Mouse (Mus musculus) activated CD4-positive, CD25-positive, alpha-beta regulatory T cell, adult 4 months (primary cell): Measurements from ENCODE around the gene 9930111J21Rik2. TPM values are rescaled to one million over a fixed set of nuclear protein-coding genes. Genes with fewer than 3 reads are reported as not detected.
"Not testable (repeated sequence)": the region's sequence is repeated elsewhere in the genome, so short reads cannot be mapped to it uniquely, and the experiment has no call there.

Source experiments
- ATAC-seq: one replicate; pipeline ENCODE4 v1.8.0; 2017
- polyA plus RNA-seq, 2 experiments: library from polyadenylated mRNA; unstranded; fragments of 100-300 nt; shearing (Covaris generic); gene quantifications; one replicate each; pipeline ENCODE4 v1.2.1; 2017

The 9930111J21Rik2 gene
- polyA plus RNA-seq, 2 experiments from 2014 or later = 114 to 149 TPM

DNA sequence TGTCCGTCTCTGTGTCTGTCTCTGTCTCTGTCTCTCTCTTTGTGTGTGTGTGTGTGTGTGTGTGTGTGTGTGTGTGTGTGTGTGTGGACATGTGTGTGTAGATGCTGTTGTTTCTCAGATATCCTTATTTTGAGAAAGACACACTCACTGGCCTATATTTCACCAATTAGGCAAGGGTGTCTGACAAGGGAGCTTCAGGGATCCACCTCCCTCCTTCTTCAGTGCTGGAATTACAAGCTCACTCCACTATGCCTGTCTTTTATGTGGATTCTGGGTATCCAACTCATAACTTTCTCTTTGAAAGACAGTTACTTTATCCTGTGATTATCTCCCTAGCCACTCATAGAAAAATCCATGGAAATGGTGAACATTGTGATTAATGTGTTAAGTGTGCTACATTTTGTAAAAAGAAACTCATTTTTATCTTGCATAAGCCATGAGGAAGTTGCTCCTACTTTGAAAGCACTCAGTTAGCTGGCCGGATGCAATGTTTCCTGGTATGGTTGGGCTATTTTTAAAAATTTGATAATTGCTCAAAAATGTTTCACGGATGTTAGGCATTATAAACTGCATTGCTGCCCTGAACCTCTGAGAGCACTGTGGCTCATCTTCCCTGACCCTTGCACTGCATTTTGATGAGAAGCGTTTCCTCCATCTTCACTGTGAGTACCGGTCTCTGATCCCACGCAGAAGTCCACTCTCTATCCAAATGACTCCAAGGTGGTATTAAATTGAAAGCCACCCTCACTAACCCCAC is 25.1 kb upstream of the 9930111J21Rik2 start, which contains the start of gene Ifi47:
Gene Ifi47 (plus strand): TSS at position 587 of the 757 bp plus-strand sequence.
- ATAC-seq = peak; percentile 46

DNA sequence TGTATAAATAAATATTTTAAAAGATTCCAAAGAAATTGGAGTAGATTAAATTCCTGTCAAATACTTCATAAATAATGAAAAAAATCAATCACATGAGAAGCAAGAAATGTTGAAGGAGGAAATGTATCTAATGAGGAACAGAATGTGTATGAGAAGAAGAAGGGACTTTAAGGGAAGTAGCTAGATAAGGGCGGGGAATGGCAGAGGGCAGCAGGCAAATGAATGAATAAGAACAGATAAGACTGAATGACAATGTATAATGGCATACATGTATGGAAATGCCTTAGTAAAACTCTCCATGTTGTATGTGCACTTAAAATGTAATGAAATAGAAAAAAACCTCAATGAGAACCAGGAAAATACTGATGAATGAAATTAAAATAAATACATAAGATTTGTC is 17.3 kb upstream of the 9930111J21Rik2 start:
- ATAC-seq = no peak

DNA sequence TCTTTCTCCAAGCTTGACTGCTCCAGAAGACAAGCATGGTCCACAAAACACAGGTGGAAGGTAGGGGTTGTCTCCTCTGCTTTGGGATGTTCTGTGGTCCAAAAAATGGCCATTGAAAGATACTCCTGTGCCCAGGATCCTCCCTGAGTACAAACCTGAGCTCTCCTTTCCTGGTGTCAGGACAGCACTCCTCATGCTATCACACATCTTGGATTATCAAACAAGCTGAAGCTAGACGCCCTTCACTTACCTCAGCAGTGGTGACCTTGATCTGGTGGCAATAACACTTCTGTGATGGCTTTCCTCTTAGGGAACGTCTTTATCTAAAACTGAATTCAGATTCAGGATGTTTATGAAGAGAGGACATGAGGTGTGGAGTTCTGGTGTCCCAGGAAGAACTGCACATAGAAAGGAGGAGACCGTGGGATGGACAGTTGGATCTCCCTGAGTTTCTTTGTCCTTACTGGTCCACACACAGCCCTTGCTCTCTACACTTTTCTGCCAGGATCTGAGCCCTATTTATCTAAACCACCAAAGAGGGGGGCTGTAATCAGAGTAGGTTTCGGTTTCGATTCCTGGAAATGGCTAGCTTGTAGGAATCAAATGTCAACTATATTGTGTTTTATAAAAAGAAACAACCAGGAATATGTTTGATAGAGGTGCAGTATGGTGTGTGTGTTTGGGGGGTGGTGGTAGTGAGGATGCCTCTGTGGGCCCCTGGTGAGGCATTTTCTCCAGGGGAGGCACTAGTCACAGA is 12.8 kb upstream of the 9930111J21Rik2 start, which contains the start of gene Tgtp2:
Gene Tgtp2 (minus strand): TSS at position 494 of the 757 bp plus-strand sequence.
- not testable (repeated sequence) for ATAC-seq

DNA sequence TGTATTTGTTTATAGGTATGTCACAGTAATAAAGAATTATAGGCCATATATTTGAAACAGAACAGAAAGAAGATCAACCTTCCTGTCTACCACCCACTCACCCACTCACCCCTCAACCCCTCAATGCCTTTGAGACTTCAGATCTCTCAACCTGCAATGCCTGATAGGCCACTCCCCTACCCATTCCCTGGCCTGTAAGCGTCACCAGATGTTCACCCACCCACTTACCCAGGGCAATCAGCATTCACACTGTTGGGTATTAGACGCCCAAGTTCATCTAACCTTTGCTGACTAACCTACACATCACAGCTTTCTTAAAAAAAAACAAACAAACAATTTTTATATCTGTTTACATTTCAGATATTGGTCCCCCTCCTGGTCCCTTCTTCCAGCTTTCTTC is 10.8 kb upstream of the 9930111J21Rik2 start:
- peak; percentile 72 for ATAC-seq

DNA sequence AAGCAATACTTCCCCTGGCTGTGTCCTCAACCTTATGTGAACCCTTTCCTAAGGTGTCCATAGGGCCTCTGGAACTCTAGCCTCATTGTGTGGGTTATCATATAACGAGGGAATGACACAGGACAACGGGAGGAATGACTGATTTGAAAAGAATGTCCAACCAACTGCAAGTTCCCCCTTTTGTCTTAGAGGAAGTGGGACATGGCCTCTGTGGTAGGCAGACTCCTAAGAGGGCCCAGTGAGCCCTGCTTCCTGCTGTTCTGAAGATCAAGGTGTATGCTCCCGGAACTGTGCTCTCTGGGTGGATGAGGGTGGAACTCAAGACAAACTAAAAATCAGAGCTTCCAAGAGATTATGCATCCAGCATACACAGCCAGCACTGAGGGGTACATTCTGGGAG is 9.0 kb upstream of the 9930111J21Rik2 start:
- ATAC-seq = peak; percentile 50

DNA sequence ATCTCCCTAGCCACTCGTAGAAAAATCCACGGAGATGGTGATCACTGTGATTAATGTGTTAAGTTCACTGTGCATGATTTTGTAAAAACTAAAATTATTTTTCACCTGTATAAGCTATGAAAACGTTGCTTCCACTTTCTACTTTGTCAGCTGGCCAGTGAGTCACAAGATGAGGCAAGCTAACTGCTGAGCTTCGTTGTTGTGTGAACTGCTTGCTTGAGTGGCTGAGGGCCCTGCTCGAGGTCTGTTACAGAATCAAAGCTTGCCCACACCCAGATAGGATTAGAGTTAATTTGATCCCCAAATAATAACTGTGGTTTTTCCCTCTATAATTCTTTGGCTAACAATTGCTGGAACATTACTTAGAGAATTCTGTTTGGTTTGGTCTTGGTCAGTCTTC is 852 bp upstream of the 9930111J21Rik2 start:
- not testable (repeated sequence) for ATAC-seq

DNA sequence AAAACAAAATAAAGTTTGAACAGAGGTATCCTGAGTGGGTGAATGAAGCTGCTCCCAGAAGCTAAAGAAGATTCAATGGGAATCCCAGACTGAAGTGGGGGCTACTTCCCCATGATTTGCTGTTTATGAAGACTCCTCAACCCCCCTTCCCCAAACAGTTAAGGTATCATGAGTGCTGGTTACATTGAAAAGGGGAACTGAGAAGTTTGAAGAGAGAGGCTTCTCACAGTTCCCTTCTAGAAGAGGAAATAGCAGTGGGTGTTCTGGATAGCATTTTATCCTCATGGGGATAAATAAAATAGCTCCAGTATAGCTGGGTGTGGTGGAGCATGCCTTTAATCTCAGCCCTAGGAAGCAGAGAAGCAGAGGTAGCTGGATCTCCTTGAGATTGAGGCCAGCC is 978 bp downstream of the 9930111J21Rik2 start:
- ATAC-seq = not testable (repeated sequence)

DNA sequence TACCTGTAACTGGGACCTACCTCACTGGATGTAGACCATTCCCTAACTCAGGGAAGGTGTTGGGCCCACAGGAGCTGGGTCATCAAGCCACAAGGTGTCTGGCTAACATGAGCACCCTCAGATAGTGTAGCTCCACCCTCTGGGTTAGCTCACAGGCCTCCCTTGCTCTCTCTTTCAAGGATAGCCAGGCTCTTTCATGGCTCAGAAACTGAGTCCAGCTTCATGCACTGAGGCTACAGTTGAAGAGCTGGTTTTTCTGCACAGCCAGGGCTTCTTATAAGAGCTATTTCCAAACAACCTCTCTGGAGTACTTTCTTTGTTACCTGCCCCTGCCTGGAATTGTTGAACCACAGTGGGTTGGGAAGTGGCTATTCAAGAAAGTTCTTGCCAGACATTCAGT is 39.0 kb downstream of the 9930111J21Rik2 start:
- ATAC-seq = not testable (repeated sequence)

DNA sequence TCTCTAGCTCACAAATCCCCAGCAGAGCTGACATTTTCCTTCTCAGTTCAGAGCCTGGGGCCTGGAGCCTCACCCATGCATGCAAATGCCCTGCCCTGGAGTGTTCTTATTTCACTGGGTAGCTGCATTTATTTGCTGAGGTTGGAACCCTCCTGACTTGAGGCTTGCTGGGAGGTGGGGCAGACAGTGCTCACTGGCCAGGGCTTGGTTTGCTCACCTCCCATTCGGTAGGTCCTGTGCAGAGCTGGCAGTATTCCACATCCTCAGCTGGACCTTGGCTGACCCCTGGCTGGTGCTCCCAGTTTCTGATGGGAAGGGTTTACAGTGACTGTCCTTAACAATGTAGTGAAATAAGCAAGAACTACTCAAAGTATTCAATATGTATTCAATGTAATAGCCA is 44.3 kb downstream of the 9930111J21Rik2 start:
- peak; percentile 12 for ATAC-seq

DNA sequence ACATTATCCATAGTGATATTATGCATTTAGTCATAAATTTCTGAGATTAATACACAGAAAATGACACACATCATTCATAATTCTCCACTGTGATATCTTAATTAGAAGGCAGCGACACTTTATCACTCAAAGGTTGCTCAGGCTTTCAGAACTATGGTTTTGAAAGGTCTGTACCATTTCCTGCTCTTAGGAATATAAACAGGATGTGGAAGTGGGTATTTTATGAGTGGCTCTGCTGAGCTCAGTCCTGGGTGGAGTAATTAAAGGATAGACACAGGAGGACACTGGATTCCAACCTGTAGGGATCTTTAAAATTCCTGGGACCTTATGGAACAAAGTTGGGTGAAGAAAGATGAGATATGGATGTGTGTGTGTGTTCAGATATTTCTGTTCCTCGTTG is 44.7 kb downstream of the 9930111J21Rik2 start:
- ATAC-seq = peak; percentile 78

DNA sequence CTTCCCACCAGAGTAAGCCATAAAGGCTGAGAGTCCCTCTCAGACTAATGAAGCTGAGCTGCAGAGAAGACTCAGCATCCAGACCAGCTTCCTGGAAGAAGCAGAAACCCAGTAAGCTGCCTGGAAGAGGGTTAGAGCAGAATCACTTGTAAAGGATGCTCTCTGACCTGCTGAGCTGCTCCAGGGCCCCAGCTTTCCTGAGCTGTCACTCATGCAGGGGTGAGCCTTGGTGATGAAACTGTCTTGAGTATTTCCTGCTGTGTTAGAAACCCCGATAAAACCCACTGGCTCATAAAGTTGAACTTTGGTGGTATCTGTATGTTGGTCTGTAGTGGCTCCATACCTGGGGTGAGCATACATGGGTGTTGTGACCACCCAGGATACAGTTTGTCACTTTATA is 50.6 kb downstream of the 9930111J21Rik2 start:
- ATAC-seq = peak; percentile 86

DNA sequence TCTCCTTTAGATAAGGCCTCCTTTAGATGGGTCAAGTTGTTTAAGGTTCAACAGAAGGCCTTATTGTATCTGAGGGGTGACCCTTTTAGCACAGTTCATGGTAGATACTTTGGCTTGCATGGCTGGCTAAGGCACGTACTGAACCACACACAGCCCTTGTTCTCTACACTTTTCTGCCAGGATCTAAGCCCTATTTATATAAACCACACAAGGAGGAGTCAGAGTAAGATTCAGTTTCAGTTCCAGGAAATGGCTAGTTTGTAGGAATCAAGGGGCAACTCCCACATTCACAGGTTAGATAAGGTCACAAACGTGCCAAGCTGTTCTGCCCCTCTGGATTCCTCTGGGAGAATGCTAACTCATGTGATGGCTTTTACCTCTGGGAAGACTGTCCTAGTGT is 57.0 kb downstream of the 9930111J21Rik2 start, which contains the start of gene Tgtp1:
Gene Tgtp1 (minus strand): TSS at position 155 of the 400 bp plus-strand sequence.
- peak; percentile 60 for ATAC-seq

DNA sequence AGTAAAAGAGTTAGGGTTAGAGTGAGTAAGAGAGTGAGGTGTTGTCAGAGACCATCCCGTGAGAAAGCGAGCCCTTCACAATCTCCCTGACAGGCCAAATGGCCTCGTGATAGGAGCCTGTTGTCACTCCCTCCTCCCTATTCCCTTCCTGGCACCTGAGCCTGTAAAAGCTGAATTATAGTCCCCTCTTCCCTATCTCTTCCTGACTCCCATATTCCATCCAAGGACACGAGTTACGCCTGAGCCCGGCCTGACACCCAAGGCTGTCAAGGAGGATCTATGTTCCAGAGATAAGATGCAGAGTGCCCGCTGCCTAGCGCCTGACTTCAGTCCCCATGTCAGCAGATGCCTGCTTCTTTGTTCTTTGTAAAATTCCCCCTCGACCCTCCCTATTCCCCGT is 57.7 kb downstream of the 9930111J21Rik2 start:
- not testable (repeated sequence) for ATAC-seq

DNA sequence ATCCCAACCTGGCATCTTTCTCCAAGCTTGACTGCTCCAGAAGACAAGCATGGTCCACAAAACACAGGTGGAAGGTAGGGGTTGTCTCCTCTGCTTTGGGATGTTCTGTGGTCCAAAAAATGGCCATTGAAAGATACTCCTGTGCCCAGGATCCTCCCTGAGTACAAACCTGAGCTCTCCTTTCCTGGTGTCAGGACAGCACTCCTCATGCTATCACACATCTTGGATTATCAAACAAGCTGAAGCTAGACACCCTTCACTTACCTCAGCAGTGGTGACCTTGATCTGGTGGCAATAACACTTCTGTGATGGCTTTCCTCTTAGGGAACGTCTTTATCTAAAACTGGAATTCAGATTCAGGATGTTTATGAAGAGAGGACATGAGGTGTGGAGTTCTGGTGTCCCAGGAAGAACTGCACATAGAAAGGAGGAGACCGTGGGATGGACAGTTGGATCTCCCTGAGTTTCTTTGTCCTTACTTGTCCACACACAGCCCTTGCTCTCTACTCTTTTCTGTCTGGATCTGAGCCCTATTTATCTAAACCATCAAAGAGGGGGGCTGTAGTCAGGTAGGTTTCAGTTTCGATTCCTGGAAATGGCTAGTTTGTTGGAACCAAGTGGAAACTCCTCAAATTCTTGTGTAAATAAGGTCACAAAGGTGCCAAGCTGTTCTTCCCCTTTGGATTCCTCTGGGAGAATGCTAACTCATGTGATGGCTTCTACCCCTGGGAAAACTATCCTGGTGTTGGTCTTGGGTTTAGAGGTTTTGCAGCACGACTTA is 59.1 kb downstream of the 9930111J21Rik2 start, which contains the start of gene Gm12185:
Gene Gm12185 (minus strand): TSS at position 487 of the 781 bp plus-strand sequence.
- peak; percentile 22 for ATAC-seq

DNA sequence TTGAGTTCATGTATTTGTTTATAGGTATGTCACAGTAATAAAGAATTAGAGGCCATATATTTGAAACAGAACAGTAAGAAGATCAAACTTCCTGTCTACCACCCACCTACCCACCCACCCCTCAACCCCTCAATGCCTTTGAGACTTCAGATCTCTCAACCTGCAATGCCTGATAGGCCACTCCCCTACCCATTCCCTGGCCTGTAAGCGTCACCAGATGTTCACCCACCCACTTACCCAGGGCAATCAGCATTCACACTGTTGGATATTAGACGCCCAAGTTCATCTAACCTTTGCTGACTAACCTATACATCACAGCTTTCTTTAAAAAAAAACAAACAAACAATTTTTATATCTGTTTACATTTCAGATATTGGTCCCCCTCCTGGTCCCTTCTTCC is 61.1 kb downstream of the 9930111J21Rik2 start:
- peak; percentile 67 for ATAC-seq

DNA sequence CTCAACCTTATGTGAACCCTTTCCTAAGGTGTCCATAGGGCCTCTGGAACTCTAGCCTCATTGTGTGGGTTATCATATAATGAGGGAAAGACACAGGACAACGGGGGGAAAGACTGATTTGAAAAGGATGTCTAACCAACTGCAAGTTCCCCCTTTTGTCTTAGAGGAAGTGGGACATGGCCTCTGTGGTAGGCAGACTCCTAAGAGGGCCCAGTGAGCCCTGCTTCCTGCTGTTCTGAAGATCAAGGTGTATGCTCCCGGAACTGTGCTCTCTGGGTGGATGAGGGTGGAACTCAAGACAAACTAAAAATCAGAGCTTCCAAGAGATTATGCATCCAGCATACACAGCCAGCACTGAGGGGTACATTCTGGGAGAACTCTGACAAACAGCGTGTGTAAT is 62.8 kb downstream of the 9930111J21Rik2 start:
- peak; percentile 44 for ATAC-seq

DNA sequence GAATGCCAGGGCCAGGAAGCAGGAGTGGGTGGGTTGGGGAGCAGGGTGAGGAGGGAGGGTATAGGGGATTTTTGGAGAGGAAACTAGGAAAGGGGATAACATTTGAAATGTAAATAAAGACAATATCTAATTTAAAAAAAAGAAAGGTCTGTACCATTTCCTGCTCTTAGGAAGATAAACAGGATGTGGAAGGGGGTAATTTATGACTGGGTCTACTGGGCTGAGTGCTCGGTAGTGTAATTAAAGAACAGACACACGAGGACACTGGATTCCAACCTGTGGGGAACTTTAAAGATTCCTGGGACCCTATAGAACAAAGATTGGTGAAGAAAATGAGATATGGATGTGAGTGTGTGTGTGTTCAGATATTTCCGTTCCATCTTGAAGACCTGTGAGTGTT is 68.2 kb downstream of the 9930111J21Rik2 start:
- peak; percentile 40 for ATAC-seq

DNA sequence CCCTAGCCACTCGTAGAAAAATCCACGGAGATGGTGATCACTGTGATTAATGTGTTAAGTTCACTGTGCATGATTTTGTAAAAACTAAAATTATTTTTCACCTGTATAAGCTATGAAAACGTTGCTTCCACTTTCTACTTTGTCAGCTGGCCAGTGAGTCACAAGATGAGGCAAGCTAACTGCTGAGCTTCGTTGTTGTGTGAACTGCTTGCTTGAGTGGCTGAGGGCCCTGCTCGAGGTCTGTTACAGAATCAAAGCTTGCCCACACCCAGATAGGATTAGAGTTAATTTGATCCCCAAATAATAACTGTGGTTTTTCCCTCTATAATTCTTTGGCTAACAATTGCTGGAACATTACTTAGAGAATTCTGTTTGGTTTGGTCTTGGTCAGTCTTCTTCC is 71.0 kb downstream of the 9930111J21Rik2 start:
- ATAC-seq = peak; percentile 14

DNA sequence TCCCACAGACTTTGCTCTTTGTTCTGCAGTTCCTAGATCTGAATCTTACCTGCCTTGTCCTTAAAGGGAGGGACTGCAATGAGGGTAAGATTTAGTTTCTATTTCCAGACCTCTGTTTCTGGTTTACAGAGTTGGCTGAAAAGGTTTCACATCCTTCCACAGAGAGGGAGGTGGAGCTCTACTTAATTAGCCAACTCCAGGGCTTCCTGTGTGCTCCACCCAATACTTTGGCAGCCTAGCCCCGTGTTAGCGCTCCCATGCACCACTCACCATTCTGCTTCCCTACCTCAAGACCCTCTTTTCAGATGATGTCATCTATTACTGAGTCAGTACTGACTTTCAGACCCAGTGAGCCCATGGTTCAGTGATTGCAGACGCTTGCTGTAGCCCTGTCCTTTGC is 71.8 kb downstream of the 9930111J21Rik2 start, which contains the start of gene 9930111J21Rik1:
Gene 9930111J21Rik1 (minus strand): TSS at position 148 of the 400 bp plus-strand sequence.
- peak; percentile 83 for ATAC-seq

DNA sequence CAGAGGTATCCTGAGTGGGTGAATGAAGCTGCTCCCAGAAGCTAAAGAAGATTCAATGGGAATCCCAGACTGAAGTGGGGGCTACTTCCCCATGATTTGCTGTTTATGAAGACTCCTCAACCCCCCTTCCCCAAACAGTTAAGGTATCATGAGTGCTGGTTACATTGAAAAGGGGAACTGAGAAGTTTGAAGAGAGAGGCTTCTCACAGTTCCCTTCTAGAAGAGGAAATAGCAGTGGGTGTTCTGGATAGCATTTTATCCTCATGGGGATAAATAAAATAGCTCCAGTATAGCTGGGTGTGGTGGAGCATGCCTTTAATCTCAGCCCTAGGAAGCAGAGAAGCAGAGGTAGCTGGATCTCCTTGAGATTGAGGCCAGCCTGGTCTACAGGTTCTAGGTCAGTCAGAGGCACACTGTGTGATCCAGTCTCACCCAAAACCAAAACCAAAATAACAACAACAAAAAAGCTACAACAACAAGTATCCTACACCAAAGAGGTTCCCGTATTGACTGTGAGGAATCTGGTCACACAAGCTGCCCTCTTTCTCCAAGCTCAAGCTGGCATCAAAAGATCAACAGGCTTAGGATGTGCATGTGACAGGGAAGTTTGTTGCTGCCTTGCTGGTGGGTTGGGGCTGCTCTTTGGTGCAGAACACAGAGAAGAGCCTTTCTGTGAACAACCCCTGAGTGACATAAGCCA is 72.7 kb downstream of the 9930111J21Rik2 start, which contains the start of gene Olfr56:
Gene Olfr56 (plus strand): TSS at position 650 of the 700 bp plus-strand sequence.
- ATAC-seq = not testable (repeated sequence)

DNA sequence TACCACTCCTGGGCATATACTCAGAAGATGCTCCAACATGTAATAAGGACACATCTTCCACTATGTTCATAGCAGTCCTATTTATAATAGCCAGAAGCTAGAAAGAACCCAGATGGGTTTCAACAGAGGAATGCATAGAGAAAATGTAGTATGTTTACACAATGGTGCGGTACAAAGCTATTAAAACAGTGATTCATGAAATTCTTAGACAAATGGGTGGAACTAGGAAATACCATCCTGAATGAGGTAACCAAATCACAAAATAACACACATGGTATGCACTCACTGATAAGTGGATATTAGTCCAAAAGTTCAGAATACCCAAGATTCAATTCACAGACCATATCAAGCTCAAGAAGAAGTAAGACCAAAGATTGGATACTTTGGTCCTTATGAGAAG is 76.4 kb downstream of the 9930111J21Rik2 start:
- not testable (repeated sequence) for ATAC-seq
